Mouse (Mus musculus) monocyte, adult 5-6 weeks (primary cell): Measurements from ENCODE around the gene Cntnap5a. TPM values are rescaled to one million over a fixed set of nuclear protein-coding genes. Genes with fewer than 3 reads are reported as not detected.

Experiments used
- ATAC-seq: fragments of 153-309, 156-312 bp; replicated peaks from 2 replicates; pipeline ENCODE4 v1.8.0; 2017; ENCODE audit warnings: mild to moderate bottlenecking; ENCODE audit not compliant: low TSS enrichment, insufficient number of reproducible peaks, severe bottlenecking, poor library complexity, low FRiP score
- total RNA-seq: library from RNA; stranded (forward); fragments of 200-1000, 200-491, 200-594 nt; gene quantifications from 3 replicates; pipeline ENCODE4 v1.2.3, GENCODE M21; 2017

Gene Cntnap5a
- total RNA-seq, 1 experiment from 2014 or later: not detected

DNA sequence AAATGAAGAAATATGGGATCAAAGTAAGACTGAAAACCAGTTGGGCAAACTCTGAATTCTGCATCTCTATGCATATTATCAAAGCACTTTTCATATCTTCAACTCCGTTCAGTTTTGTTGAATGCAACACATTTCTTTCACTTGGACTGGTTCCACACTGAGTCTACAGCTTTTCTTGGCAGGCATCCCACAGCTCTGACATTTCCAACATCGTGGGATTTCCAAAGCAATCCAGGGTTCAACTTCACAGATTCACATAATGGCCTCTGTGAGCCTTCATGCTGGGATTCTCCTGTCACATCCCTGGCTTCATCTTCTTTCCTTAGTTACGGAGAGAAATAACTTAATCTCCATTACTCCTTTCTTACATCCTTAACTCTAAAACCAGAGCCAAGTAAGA, 622.0 kb downstream of the Cntnap5a start:
- no peak for ATAC-seq

GRCm38 (mm10) chr1:116311512-116311911, 627.0 kb downstream of the Cntnap5a start:
- ATAC-seq: no peak

- no peak for ATAC-seq
Measured at GRCm38 (mm10) chr1:116313269-116313668, 628.7 kb downstream of the Cntnap5a start.

DNA sequence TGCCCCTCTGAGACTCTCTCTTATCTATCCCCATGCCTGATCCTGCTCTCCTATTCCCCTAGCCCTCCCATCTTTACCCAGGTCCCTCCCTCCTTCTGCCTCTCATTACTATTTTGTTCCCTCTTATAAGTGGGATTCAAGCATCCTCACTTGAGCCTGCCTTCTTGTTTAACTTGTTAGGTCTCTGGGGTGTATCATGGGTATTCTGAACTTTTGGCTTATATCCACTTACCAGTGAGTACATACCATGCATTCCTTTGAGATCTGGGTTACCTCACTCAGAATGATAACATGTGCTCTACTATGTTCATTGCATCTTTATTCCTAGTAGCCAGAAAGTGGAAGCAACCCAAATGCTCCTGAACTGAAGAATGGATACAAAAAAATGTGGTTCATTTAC, 639.9 kb downstream of the Cntnap5a start:
- no peak for ATAC-seq

DNA sequence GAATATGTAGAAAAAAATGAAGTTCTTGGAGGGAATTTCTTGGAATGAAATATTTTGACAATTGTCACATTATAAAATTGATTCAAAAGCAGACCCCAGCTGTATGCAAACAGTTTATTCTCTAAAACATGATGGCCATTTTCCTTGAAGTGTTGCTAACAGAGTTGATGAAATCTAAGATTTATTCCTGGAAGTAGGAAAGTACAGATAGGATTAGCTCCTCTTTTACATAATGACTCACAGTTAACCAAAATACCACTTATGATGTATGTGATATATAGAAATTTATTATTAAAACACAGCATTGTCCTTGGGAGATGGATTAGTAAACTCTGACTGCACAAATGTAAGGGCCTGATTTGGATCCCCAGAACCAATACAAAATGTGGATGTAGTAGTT, 669.1 kb downstream of the Cntnap5a start:
- ATAC-seq: no peak

GRCm38 (mm10) chr1:116365606-116366005, 681.0 kb downstream of the Cntnap5a start:
- ATAC-seq: no peak

GRCm38 (mm10) chr1:116366171-116366570, 681.6 kb downstream of the Cntnap5a start:
- no peak for ATAC-seq

DNA sequence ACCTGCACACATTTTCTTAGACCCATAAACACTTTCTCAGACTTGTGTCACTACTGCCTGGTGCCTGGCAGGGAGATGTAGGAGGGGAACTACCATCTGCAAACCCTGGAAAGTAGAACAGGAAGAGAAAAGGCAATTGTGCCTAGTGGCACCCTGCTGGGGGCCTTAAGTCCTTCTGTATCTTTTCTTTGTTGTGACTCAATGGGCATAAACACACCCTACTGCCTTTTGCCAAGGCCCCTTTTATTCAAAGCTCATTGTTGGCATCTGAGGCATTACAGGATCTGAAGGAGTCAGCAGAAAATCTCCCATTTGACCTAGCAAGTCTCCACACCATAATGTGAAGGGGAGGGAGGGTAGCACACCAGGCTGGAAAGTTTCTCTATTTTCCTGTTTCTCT, 682.2 kb downstream of the Cntnap5a start:
- ATAC-seq: no peak

DNA sequence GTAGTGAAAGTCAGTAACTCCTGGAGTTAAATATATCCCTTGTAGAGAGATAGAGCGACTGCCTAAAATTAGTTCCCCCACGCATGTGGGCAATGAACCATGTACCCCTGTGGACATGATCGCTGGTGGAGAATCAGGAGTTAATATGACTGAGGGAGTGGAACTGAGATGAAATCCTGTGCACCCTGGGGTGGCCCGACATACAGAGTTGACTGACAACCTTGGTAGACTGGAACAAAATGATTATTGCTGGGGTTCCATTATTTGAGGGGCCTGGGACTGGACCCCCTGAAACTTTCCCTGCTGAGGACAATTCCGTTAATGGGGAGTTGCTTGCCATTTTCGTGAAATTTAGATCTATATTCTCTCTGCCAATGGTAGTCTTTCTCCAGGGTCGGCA, 683.0 kb downstream of the Cntnap5a start:
- no peak for ATAC-seq

DNA sequence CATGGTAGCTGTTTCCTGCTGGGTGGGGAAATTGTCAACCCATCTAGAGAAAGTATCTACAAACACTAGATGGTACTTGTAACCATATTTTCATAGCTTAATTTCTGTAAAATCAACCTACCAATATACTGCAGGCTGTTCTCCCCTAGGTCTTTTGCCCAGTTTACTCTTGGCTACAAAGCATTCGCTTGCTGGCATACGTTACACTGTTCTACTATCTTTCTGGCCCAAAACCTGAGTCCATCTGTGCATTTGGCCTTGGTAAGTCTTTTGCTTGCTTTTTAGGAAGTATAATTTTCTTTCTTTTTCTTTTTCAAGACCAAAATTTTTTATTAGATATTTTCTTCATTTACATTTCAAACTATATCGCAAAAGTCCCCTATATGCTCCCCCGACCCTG, 686.3 kb downstream of the Cntnap5a start:
- no peak for ATAC-seq

DNA sequence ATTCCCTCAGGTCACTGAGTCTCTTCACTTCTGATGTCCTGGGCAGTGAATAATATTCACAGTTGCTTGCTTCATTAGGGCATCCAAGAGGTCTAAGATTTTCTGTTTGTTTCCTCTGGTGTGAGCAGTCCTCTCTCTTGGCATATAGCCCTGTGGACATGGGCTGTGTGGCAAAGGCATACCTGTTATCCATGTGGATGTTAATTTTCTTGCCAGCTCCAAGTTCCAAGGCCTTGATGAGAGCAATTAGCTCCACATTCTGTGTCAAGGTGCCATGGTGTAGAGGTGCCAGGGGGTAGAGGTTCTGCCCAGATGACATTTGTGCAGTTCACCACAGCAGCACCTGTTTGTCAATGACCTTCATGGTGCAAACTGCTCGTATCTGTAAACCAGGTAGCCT, 689.0 kb downstream of the Cntnap5a start:
- ATAC-seq: no peak

- no peak for ATAC-seq
Measured at GRCm38 (mm10) chr1:116392390-116392789, 707.8 kb downstream of the Cntnap5a start.

DNA sequence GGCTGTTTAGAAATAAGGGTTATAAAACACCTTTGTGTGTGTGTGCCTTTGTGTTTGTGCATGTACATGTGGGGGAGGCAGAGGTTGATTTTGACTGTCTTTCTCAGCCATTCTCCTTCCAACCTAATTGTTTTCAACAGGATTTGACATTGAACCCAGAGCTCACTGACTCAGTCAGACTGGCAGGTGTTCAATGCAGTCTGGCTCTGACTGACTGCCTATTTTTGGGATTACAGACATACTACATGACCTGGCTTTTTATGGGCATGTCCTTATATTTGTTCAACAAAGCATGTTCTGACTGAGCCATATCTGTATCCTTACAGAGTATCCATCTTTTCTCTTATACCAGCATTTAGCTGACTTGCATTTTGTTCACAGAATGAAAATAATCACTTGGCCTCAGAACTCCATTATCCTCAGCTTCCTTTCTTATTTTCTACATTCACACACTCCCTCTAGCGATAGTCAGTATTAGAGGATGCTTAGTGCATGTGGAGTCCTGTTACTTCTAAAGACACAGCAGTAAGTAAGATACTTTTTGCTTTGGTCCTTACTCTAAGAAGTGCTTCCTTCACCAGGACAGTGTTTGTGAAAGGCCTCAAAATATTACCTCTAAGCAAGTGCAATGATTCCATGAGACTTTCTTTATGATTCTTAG, 717.6 kb downstream of the Cntnap5a start:
- ATAC-seq: no peak

GRCm38 (mm10) chr1:116409836-116410235, 725.3 kb downstream of the Cntnap5a start:
- ATAC-seq: no peak

DNA sequence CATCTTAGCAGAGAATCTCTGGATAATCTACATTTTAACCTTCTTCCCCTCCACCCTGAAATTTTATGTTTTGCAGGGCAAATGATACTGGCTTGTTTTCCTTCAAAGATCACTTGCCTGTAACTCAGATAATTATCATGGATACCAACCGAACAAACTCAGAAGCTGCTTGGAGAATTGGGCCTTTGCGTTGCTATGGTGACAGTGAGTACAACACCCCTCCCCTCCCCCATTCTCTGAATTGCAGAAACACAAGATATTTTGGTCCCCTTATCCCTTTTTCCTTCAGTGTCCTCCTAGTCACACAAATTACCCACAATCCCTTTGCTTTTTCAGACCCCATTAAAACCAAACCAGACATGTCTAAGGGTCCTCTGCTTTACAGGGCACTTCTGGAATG, 743.8 kb downstream of the Cntnap5a start:
- ATAC-seq: no peak

DNA sequence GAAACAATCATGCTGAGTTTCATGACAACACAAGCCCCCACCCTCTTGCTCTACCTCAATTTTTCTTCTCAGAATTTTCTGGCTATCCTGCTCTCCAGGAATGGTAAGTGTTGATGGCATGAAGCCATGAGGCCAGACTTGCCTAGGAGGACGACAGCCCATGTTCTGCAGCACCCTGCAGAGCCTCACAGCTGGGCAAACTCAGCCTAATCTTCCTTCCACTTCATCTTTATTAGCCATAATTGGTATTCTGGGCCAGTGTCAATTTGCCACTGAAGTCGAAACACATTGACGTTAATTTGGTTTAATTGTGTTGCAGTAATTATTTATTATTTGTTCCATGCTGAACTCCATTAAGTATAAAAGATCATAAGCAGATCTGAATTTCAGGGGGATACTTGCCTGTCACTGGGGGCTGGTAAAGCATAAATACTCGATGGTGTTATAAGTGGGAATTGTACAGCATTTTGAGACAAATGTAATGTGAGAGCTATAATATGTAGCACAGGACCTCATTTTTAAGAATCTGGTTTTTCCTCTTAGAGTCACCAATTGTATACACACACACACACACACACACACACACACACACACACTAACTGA, 770.7 kb downstream of the Cntnap5a start:
- no peak for ATAC-seq

GRCm38 (mm10) chr1:116477703-116478102, 793.1 kb downstream of the Cntnap5a start:
- ATAC-seq: no peak

GRCm38 (mm10) chr1:116488780-116489569, 804.4 kb downstream of the Cntnap5a start:
- ATAC-seq: no peak

- no peak for ATAC-seq
Measured at GRCm38 (mm10) chr1:116577969-116578666, 893.6 kb downstream of the Cntnap5a start.
